8 mouse cellular contexts compared by ENCODE assay signal in genomic region chr13:74208317-74208985, GRCm38 (mm10). TPM values are rescaled to one million over a fixed set of nuclear protein-coding genes. Genes with fewer than 3 reads are reported as not detected.
DNase-seq lines count a peak whose midpoint lies in the region; ATAC-seq lines count a peak whose summit lies in the region.

Gene Exoc3 (minus strand): TSS chr13:74208732.

- no peaks in the 10 kb centered on the region for H3K9me3 ChIP-seq in hindbrain, embryonic 16.5 days (ENCODE audit: control insufficient read depth, low read length)

- H3K4me1 ChIP-seq in hindbrain, embryonic 16.5 days (ENCODE audit: control insufficient read depth, insufficient read depth, low read depth, low read length) = peaks cover 19% of the 10 kb centered on the region

- peak; percentile 99 for ATAC-seq in hindbrain, embryonic 16.5 days

- H3K9ac ChIP-seq in hindbrain, embryonic 16.5 days (ENCODE audit: low read depth, low read length) = peak within 1 kb of the TSS; percentile 93

- under 1% methylated on average over 39 of the region's 39 CpGs for WGBS in hindbrain, embryonic 16.5 days
- WGBS in macrophage (ENCODE audit: missing documents) = under 1% methylated on average over 39 of the region's 39 CpGs

- H3K27ac ChIP-seq in hindbrain, embryonic 16.5 days (ENCODE audit: low read depth, low read length) = peak within 1 kb of the TSS; percentile 96
- H3K27ac ChIP-seq in macrophage = peak within 1 kb of the TSS; percentile 85

- DNase-seq in WW6 (ENCODE audit: low read depth, low spot score) = peak; percentile 68
- peak; percentile 79 to 88 for DNase-seq in cerebellum, postnatal 4 days (ENCODE audit: low spot score in 2 of 2)
- peak; percentile 89 for DNase-seq in gastrocnemius, adult 18-20 months (ENCODE audit: low spot score)
- peak; percentile 92 to 93 for DNase-seq in left cerebral cortex, adult 18-20 months (ENCODE audit: low spot score in 2 of 2)
- peak; percentile 94 for DNase-seq in right cerebral cortex, adult 18-20 months
- peak; percentile 54 for DNase-seq in urinary bladder, postnatal 10 days (ENCODE audit: low spot score)

- peak within 1 kb of the TSS; percentile 90 for H3K4me3 ChIP-seq in hindbrain, embryonic 16.5 days (ENCODE audit: low read length)
- H3K4me3 ChIP-seq in macrophage (ENCODE audit: inconsistent target) = peak within 1 kb of the TSS; percentile 68

- peaks cover 48% of the 10 kb centered on the region for H3K79me2 ChIP-seq in macrophage (ENCODE audit: inconsistent target)

- H3K36me3 ChIP-seq in hindbrain, embryonic 16.5 days (ENCODE audit: control insufficient read depth, insufficient read depth, low read length) = 0 out of 2 replicates have a peak, but pooled peaks cover 5% of the 10 kb centered on the region
- peaks cover 20% of the 10 kb centered on the region for H3K36me3 ChIP-seq in macrophage (ENCODE audit: inconsistent target)

- no peaks in the 10 kb centered on the region for H3K27me3 ChIP-seq in hindbrain, embryonic 16.5 days (replicated peaks; ENCODE audit: control insufficient read depth, insufficient read depth, low read length)

- peak within 1 kb of the TSS; percentile 75 for H3K4me2 ChIP-seq in hindbrain, embryonic 16.5 days (ENCODE audit: low read length)

RNA-seq across cellular contexts. Expression of gene Exoc3, which starts in this region (rescaled TPM):
- total RNA-seq in gastrocnemius, adult 18-20 months (2021) = 10 to 100 TPM; 31.3 to 34.7 TPM
- 117 and 118 TPM in 2 replicates for polyA plus RNA-seq in hindbrain, embryonic 16.5 days (2015; fragmentation: Nextera tagmentation; extraction: Ambion mirVana)
- 10 to 100 TPM; 70.5 to 73.8 TPM for total RNA-seq in left cerebral cortex, adult 18-20 months (2021)
- total RNA-seq in macrophage (2018; cell fraction: chromatin; rRNA removed) = 100 to 1,000 TPM in 5 of 26 experiments, 10 to 100 TPM in 21; 26.4 to 114 (median 66.6) TPM
- total RNA-seq in macrophage (2018; cell fraction: cytosol; rRNA removed) = 10 to 100 TPM; 23.7 to 48.9 (median 36.3) TPM
- total RNA-seq in macrophage (2018; cell fraction: nucleus; rRNA removed) = 100 to 1,000 TPM in 1 of 26 experiments, 10 to 100 TPM in 25; 24.2 to 109 (median 50.5) TPM
- 40.4 to 47.3 TPM (median 46.4 TPM) in 3 replicates for polyA plus RNA-seq in macrophage (2018)

Comparison
In these comparisons a context has a peak if more than half of its experiments do, and no peak if none do; other contexts are left out.
1. Peak in every context shown above with its lines: DNase-seq, ATAC-seq, H3K4me3 ChIP-seq and H3K27ac ChIP-seq.